Mouse (Mus musculus) CD4-positive, CD25-positive, alpha-beta regulatory T cell, adult 2 months (primary cell): Measurements from ENCODE around the gene Olfr803.

Experiments
- DNase-seq: peaks from one replicate; pipeline ENCODE4 v3.0.0-alpha.2; 2012; ENCODE audit warnings: low read depth, low spot score

Olfr803 gene

DNA sequence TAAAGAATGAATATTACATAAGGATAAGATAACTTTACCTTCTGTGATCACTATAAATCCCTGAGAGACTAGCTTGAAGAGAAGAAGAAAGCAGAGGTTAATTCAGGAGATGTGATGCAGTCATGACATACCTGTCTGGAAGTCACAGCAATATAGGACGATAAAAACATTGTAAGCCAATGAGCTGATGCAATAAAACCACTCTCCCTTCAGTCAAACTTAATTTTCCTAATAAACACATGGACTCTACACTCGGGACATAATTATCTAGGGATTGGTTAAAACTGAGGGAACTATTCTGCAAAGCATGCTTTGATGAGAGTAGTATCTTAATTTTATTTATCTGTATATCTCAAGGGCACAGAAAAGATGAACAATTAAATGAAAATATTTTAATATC lies at the start of gene Olfr803:
TSS of gene Olfr803 (minus strand) at position 101 of the 400 bp plus-strand sequence.
- DNase-seq, result no peak

DNA sequence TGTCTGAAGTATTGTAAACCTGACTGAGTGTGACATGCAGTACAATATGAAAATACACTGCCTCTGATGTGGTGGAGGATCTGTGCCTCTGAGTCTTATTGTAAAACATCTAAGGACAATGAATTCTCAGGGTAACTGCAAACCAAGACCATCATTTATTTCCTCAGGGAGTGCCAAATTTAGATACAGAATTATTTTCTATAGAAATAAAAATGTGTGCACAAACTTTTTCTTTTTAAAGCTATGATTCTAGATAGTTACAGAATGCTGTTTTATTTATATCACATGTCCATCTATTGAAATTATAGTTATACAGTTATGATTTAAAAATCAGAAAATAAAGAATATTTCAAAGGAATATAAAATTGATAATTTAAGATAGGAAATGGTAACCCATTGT lies 47.7 kb upstream of the Olfr803 start, which contains the start of gene Olfr806:
TSS of gene Olfr806 (minus strand) at position 101 of the 400 bp plus-strand sequence.
- no peak for DNase-seq

DNA sequence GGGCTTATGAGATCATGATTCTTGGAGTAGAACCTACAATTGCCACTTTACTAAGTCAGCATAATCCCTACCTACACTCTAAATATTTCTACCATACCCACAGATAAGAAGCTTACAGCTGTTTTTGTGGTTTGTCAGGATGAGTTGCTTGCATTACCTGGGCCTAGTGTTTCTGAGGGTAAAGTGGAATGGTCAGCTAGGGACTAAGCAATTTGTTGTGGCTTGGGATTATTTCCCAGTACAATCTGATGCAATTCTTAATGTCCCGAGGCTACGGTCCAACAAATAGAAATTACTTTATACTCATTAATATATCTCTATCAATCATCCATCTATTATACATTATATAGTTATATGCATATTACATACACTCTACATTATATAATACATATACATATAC lies 35.2 kb upstream of the Olfr803 start, which contains the start of gene Olfr805:
TSS of gene Olfr805 (minus strand) at position 101 of the 400 bp plus-strand sequence.
- DNase-seq, result no peak

DNA sequence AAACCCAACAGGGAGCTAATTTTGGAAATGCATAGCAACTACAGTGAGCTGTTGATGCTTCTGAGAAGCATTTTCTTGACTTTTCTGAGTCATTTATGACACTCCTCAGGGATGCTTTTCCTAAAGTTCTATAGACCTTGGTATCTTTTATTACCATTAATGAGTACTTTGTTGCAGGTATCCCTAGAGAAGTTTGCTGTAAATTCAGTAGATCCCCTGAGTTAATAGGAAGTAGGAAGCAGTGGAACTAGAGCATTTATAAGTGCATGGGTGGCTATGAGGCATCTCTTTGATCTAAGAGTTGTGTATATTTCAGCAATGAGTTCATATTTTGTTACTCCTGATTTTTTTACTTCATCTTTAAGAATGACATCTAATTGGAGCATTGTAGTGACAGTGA lies 8.8 kb upstream of the Olfr803 start, which contains the start of gene Olfr804:
TSS of gene Olfr804 (plus strand) at position 301 of the 400 bp plus-strand sequence.
- DNase-seq, result no peak

DNA sequence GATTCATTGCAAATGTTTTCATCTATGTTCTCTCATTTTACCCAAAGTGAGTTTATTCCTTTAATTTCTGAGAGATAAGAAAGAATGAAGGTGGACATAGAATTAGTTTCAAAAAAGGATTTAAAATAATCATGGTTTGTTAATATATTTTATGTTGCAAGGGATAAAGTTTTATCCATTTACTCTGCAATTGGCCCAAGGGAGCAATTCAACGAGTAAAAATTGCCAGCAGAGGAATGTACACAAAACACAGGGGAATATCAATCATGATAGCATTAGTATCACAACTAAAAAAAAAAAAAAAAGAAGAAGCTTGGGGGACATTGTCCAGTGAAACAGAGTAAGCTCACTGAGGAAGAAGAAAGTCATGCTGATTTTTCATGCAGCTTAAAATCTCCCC lies 6.0 kb downstream of the Olfr803 start, which contains the start of gene Olfr802:
TSS of gene Olfr802 (minus strand) at position 101 of the 400 bp plus-strand sequence.
- no peak for DNase-seq

DNA sequence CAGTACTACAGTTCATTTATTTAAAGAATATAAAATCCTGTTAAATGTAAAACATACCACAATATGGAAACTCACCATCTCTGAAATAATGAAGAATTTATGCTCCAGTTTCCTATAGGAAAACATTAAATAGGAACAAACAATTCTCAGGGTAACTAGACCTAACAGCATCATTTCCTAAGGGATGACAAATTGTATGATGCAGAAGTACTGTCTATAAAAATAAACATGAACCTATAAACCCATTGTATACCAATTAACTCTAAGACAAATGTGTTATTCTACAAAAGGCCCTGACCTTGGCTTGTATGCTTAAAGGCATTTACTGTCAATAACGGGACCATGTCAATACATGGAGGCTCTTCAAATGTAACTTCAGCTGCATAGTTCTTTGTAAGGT lies 20.3 kb downstream of the Olfr803 start, which contains the start of gene Olfr801:
TSS of gene Olfr801 (minus strand) at position 101 of the 400 bp plus-strand sequence.
- DNase-seq, result no peak

DNA sequence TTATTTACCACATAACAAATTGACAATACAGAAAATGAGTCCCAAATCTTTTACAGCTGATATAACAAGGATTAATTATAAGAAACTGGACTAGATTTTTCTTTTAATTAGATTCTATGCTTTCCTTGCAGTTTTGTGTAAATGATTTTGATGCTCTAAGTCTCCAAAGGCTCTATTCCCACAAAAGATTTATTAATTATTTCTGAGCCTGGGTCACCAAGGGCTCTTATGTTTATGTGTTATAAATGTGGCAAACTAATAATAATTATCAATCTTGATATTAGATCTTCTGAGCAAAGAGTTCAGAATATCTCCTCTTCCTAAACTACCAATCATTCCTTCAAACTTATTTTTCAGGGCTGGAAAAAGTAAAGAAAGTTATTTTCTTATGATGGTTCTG lies 36.7 kb downstream of the Olfr803 start, which contains the start of gene Olfr800:
TSS of gene Olfr800 (plus strand) at position 301 of the 400 bp plus-strand sequence.
- DNase-seq, result no peak

DNA sequence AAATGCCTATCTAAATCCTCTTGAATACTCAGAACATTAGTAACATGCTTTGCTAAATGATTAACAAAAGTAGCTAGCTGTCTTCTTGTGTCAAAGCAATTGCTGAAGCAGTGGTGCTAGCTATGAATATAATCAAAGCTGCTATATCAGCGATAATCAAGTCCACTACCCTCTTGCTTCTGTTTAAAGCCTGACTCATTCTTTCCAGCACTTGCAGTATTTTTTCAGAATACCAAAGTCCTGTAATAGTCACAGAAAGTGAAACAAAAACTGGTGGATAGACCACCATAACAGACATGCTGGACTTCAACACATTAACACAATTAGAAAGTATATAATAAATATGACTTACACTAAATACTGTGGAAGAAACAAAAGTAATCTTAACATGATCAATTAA lies 42.3 kb downstream of the Olfr803 start:
- no peak for DNase-seq
